Mouse (Mus musculus): Measurements from ENCODE around the gene Cks2.

- TF ChIP-seq POLR2A (IDR thresholded peaks at IDR 0.05; ENCODE audit: borderline replicate concordance, low read depth, low read length) (no peak), CTCF (IDR thresholded peaks at IDR 0.05; ENCODE audit: low read depth, low read length) (no peak)
These were observed 2.8 kb upstream of the Cks2 start for GRCm38 (mm10) chr13:51642171-51642778.
